Mouse (Mus musculus) cerebellum, adult 2 months (tissue): Measurements from ENCODE around the gene Map7d2. TPM values are rescaled to one million over a fixed set of nuclear protein-coding genes. Genes with fewer than 3 reads are reported as not detected.

Source experiments
- DNase-seq, 2 experiments: peaks; one replicate each; pipeline ENCODE4 v3.0.0; 2021
- H3K27ac ChIP-seq: fragments of 200-500 bp; 2 replicates; pipeline ENCODE4 v1.5.1; 2012; ENCODE audit warnings: low read length, control low read depth, inconsistent platforms; ENCODE audit not compliant: insufficient read depth
- H3K27me3 ChIP-seq: fragments of 200-500 bp; 2 replicates; pipeline ENCODE4 v1.6.1; 2012; ENCODE audit warnings: inconsistent platforms, mild to moderate bottlenecking, low read length, moderate library complexity; ENCODE audit not compliant: control insufficient read depth, insufficient read depth
- H3K4me1 ChIP-seq: fragments of 200-500 bp; 2 replicates; pipeline ENCODE4 v1.6.1; 2011; ENCODE audit warnings: low read length; ENCODE audit not compliant: control insufficient read depth, insufficient read depth
- H3K4me3 ChIP-seq: fragments of 200-500 bp; replicated peaks from 2 replicates; pipeline ENCODE3; 2011; ENCODE audit warnings: mild to moderate bottlenecking, low read depth, low read length, control low read depth; ENCODE audit not compliant: insufficient read depth
- CTCF ChIP-seq: fragments of 200-500 bp; IDR thresholded peaks from 2 replicates; pipeline ENCODE4 v1.5.1; 2011; ENCODE audit warnings: low read depth, mild to moderate bottlenecking, control low read depth, low read length, moderate library complexity, borderline replicate concordance; ENCODE audit not compliant: insufficient read depth
- POLR2A ChIP-seq: fragments of 200-500 bp; IDR thresholded peaks from 2 replicates; pipeline ENCODE4 v1.6.1; 2011; ENCODE audit warnings: low read length, control low read depth, borderline replicate concordance; ENCODE audit not compliant: insufficient read depth
- WGBS: fragments of 180-500 bp; shearing (Covaris S2); methylation state at CpG from one replicate; pipeline ENCODE4 v1.1.7; 2018; 5-methylcytosine and 5-hydroxymethylcytosine counted together
- polyA plus RNA-seq: library from polyadenylated mRNA; depleted of rRNA; stranded (reverse); fragments of >200 nt; gene quantifications from 2 replicates; pipeline ENCODE4 v1.2.3, GENCODE M21; 2012; rRNA removed

The Map7d2 gene
- polyA plus RNA-seq, result 87.1 and 101 TPM in 2 replicates

- peak within 1 kb of the TSS; percentile 98 for H3K4me3 ChIP-seq
- H3K27ac ChIP-seq, result peak within 1 kb of the TSS; percentile 52; the same call in 1 of the 2 replicates
- TF ChIP-seq POLR2A, result no peak
- no peak for TF ChIP-seq CTCF
- 0 out of 2 replicates have a peak, but pooled peaks cover 2% of the 10 kb centered on the region for H3K4me1 ChIP-seq
- peak; percentile 71 to 78 for DNase-seq
- H3K27me3 ChIP-seq, result no peaks in the 10 kb centered on the region
- 5% methylated on average over 51 of the region's 83 CpGs for WGBS
Observed at GRCm38 (mm10) chrX:159414130-159414828, at the start of gene Map7d2. Gene Map7d2 (plus strand): TSS chrX:159414572.

- Histone ChIP-seq H3K27me3 (no peaks in the 10 kb centered on the region), H3K4me1 (no peaks in the 10 kb centered on the region; the same call in 1 of the 2 replicates), H3K27ac (peak within 1 kb of the TSS; percentile 51), H3K4me3 (peak within 1 kb of the TSS; percentile 84)
- WGBS, result 6% methylated on average over 48 of the region's 76 CpGs
- peak; percentile 73 to 77 for DNase-seq
- TF ChIP-seq CTCF (no peak), POLR2A (peak; percentile 61)
Observed at GRCm38 (mm10) chrX:159371831-159372752, 42.3 kb upstream of the Map7d2 start, which contains the start of gene Eif1ax. Gene Eif1ax (plus strand): TSS chrX:159372178.

GRCm38 (mm10) chrX:159372753-159373144 lies 41.6 kb upstream of the Map7d2 start:
- H3K4me1 ChIP-seq, result no peaks in the 10 kb centered on the region; the same call in 1 of the 2 replicates
- H3K27ac ChIP-seq, result peak overlapping the region; percentile 51; the same call in 1 of the 2 replicates
- TF ChIP-seq CTCF, result no peak
- WGBS, result 10% methylated on average over 9 of the region's 9 CpGs
- H3K27me3 ChIP-seq, result no peaks in the 10 kb centered on the region
- DNase-seq, result no peak
- peak overlapping the region; percentile 69 for H3K4me3 ChIP-seq

GRCm38 (mm10) chrX:159387105-159387504 lies 27.3 kb upstream of the Map7d2 start:
- H3K27ac ChIP-seq, result no peak overlapping the region
- no peak overlapping the region for H3K4me3 ChIP-seq
- no peaks in the 10 kb centered on the region for H3K27me3 ChIP-seq
- TF ChIP-seq CTCF (no peak), POLR2A (no peak)
- H3K4me1 ChIP-seq, result no peaks in the 10 kb centered on the region
- no peak for DNase-seq
- WGBS, result 66% methylated on average over 9 of the region's 9 CpGs

- peak in 1 of 2 experiments; percentile 71 for DNase-seq
- no peak overlapping the region for H3K27ac ChIP-seq
- no peaks in the 10 kb centered on the region for H3K4me1 ChIP-seq
- TF ChIP-seq CTCF (no peak), POLR2A (no peak)
- H3K27me3 ChIP-seq, result no peaks in the 10 kb centered on the region
- H3K4me3 ChIP-seq, result no peak overlapping the region
Observed at GRCm38 (mm10) chrX:159388953-159389352, 25.4 kb upstream of the Map7d2 start.

GRCm38 (mm10) chrX:159390347-159390962 lies 23.9 kb upstream of the Map7d2 start:
- Histone ChIP-seq H3K27ac (no peak overlapping the region), H3K27me3 (no peaks in the 10 kb centered on the region), H3K4me1 (no peaks in the 10 kb centered on the region), H3K4me3 (no peak overlapping the region)
- DNase-seq, result no peak
- TF ChIP-seq POLR2A (no peak), CTCF (no peak)
- WGBS, result 91% methylated on average over 6 of the region's 6 CpGs

- 69% methylated on average over 3 of the region's 3 CpGs for WGBS
Observed at GRCm38 (mm10) chrX:159391239-159391638, 23.1 kb upstream of the Map7d2 start.

More at GRCm38 (mm10) chrX:159391239-159391638, 23.1 kb upstream of the Map7d2 start:
- TF ChIP-seq POLR2A (no peak), CTCF (no peak)
- H3K27me3 ChIP-seq, result no peaks in the 10 kb centered on the region
- no peak overlapping the region for H3K4me3 ChIP-seq
- no peaks in the 10 kb centered on the region for H3K4me1 ChIP-seq
- DNase-seq, result no peak
- no peak overlapping the region for H3K27ac ChIP-seq
